Mouse (Mus musculus) limb, embryonic 13.5 days (tissue): ENCODE results near the gene Grm5. TPM values are rescaled to one million over a fixed set of nuclear protein-coding genes. Genes with fewer than 3 reads are reported as not detected.

Experiments used
- ATAC-seq: fragments of 200-750 bp; cut with Nextera tagmentation; 2 replicates; pipeline ENCODE4 v1.8.0; 2017; ENCODE audit warnings: low read depth, moderate number of reproducible peaks, moderate TSS enrichment; ENCODE audit not compliant: low FRiP score
- H3K27ac ChIP-seq: fragments of 300-500 bp; sonication (generic); 2 replicates; pipeline ENCODE4 v1.5.1; 2015; ENCODE audit warnings: inconsistent platforms, mild to moderate bottlenecking, moderate library complexity
- H3K27me3 ChIP-seq: fragments of 300-500 bp; sonication (generic); 2 replicates; pipeline ENCODE4 v1.6.1; 2015; ENCODE audit warnings: mild to moderate bottlenecking, inconsistent platforms
- H3K36me3 ChIP-seq: fragments of 300-500 bp; sonication (generic); 2 replicates; pipeline ENCODE4 v1.6.1; 2015; ENCODE audit warnings: inconsistent platforms, mild to moderate bottlenecking, moderate library complexity
- H3K4me1 ChIP-seq: fragments of 300-500 bp; sonication (generic); 2 replicates; pipeline ENCODE4 v1.6.1; 2015; ENCODE audit warnings: inconsistent platforms
- H3K4me2 ChIP-seq: fragments of 300-500 bp; sonication (generic); replicated peaks from 2 replicates; pipeline ENCODE4 v1.6.1; 2015; ENCODE audit warnings: inconsistent platforms, mild to moderate bottlenecking, moderate library complexity
- H3K4me3 ChIP-seq: fragments of 300-500 bp; sonication (generic); 2 replicates; pipeline ENCODE4 v1.5.1; 2015; ENCODE audit warnings: moderate library complexity, mild to moderate bottlenecking, inconsistent platforms
- H3K9ac ChIP-seq: fragments of 300-500 bp; sonication (generic); 2 replicates; pipeline ENCODE4 v1.6.1; 2015; ENCODE audit warnings: mild to moderate bottlenecking, inconsistent platforms
- H3K9me3 ChIP-seq: fragments of 300-500 bp; sonication (generic); 2 replicates; pipeline ENCODE4 v1.6.1; 2016; ENCODE audit warnings: inconsistent platforms
- WGBS: fragments of 180-500 bp; shearing (Covaris S2); methylation state at CpG from one replicate; pipeline ENCODE4 v1.1.7; 2015; 5-methylcytosine and 5-hydroxymethylcytosine counted together
- polyA plus RNA-seq: library from polyadenylated mRNA; unstranded; fragments of >200 nt; fragmentation: Nextera tagmentation; extraction: Ambion mirVana; gene quantifications from 2 replicates; pipeline ENCODE4 v1.2.1, GENCODE M21; 2015

The Grm5 gene
- 0.06 and 0.26 TPM in 2 replicates for polyA plus RNA-seq

GRCm38 (mm10) chr7:87583868-87584267 is at the start of gene Grm5:
Grm5 (plus strand) TSS chr7:87584168.
- peaks cover 5% of the 10 kb centered on the region for H3K4me1 ChIP-seq
- 17% methylated on average over 2 of the region's 2 CpGs for WGBS
- peak within 1 kb of the TSS; percentile 51 for H3K4me2 ChIP-seq
- H3K9me3 ChIP-seq: no peaks in the 10 kb centered on the region
- no peaks in the 10 kb centered on the region for H3K36me3 ChIP-seq
- H3K27me3 ChIP-seq: peaks cover 34% of the 10 kb centered on the region
- no peak within 1 kb of the TSS for H3K27ac ChIP-seq
- H3K9ac ChIP-seq: no peak within 1 kb of the TSS
- ATAC-seq: no peak; the same call in 1 of the 2 replicates
- peak within 1 kb of the TSS; percentile 15; the same call in 1 of the 2 replicates for H3K4me3 ChIP-seq

GRCm38 (mm10) chr7:87539031-87539430 is 44.9 kb upstream of the Grm5 start:
- H3K4me1 ChIP-seq: no peaks in the 10 kb centered on the region
- no peak overlapping the region for H3K4me3 ChIP-seq
- no peaks in the 10 kb centered on the region for H3K9me3 ChIP-seq
- H3K27me3 ChIP-seq: no peaks in the 10 kb centered on the region
- no peak for ATAC-seq
- H3K27ac ChIP-seq: no peak overlapping the region
- no peaks in the 10 kb centered on the region for H3K36me3 ChIP-seq
- no peak overlapping the region for H3K4me2 ChIP-seq
- no peak overlapping the region for H3K9ac ChIP-seq

- Histone ChIP-seq H3K4me1 (no peaks in the 10 kb centered on the region), H3K4me2 (no peak overlapping the region), H3K36me3 (no peaks in the 10 kb centered on the region), H3K9ac (no peak overlapping the region), H3K27ac (no peak overlapping the region), H3K27me3 (no peaks in the 10 kb centered on the region), H3K4me3 (no peak overlapping the region), H3K9me3 (no peaks in the 10 kb centered on the region)
- no peak for ATAC-seq
- 64% methylated on average over 1 of the region's 1 CpGs for WGBS
Measured at GRCm38 (mm10) chr7:87565300-87565699, 18.7 kb upstream of the Grm5 start.

- Histone ChIP-seq H3K36me3 (no peaks in the 10 kb centered on the region), H3K4me1 (no peaks in the 10 kb centered on the region), H3K9me3 (no peaks in the 10 kb centered on the region), H3K27me3 (no peaks in the 10 kb centered on the region), H3K9ac (no peak overlapping the region), H3K4me2 (no peak overlapping the region), H3K4me3 (no peak overlapping the region), H3K27ac (no peak overlapping the region)
- no peak for ATAC-seq
Measured at GRCm38 (mm10) chr7:87566476-87566875, 17.5 kb upstream of the Grm5 start.

GRCm38 (mm10) chr7:87584281-87584701 is 323 bp downstream of the Grm5 start:
- WGBS: under 1% methylated on average over 28 of the region's 28 CpGs
- ATAC-seq: peak; percentile 48; the same call in 1 of the 2 replicates

GRCm38 (mm10) chr7:87586271-87586937 is 2.4 kb downstream of the Grm5 start:
- no peak for ATAC-seq
- Histone ChIP-seq H3K36me3 (no peaks in the 10 kb centered on the region), H3K4me3 (no peak overlapping the region), H3K27ac (no peak overlapping the region), H3K4me1 (peaks cover 5% of the 10 kb centered on the region), H3K9me3 (no peaks in the 10 kb centered on the region), H3K4me2 (no peak overlapping the region), H3K27me3 (peaks cover 34% of the 10 kb centered on the region), H3K9ac (no peak overlapping the region)
- WGBS: 26% methylated on average over 10 of the region's 10 CpGs

More at GRCm38 (mm10) chr7:87584281-87584701, 323 bp downstream of the Grm5 start:
- Histone ChIP-seq H3K9ac (no peak overlapping the region), H3K27ac (no peak overlapping the region), H3K36me3 (no peaks in the 10 kb centered on the region), H3K4me3 (peak overlapping the region; percentile 15; the same call in 1 of the 2 replicates), H3K4me2 (peak overlapping the region; percentile 51), H3K27me3 (peaks cover 34% of the 10 kb centered on the region), H3K9me3 (no peaks in the 10 kb centered on the region), H3K4me1 (peaks cover 5% of the 10 kb centered on the region)

GRCm38 (mm10) chr7:87587976-87588375 is 4.0 kb downstream of the Grm5 start:
- Histone ChIP-seq H3K27ac (no peak overlapping the region), H3K4me2 (no peak overlapping the region), H3K9ac (no peak overlapping the region), H3K27me3 (peaks cover 34% of the 10 kb centered on the region), H3K36me3 (no peaks in the 10 kb centered on the region), H3K9me3 (no peaks in the 10 kb centered on the region), H3K4me1 (peaks cover 5% of the 10 kb centered on the region), H3K4me3 (no peak overlapping the region)
- no peak for ATAC-seq
- 24% methylated on average over 1 of the region's 1 CpGs for WGBS

- no peak for ATAC-seq
- Histone ChIP-seq H3K4me3 (no peak overlapping the region), H3K27me3 (no peaks in the 10 kb centered on the region), H3K9ac (no peak overlapping the region), H3K4me2 (no peak overlapping the region), H3K9me3 (no peaks in the 10 kb centered on the region), H3K27ac (no peak overlapping the region), H3K36me3 (no peaks in the 10 kb centered on the region), H3K4me1 (no peaks in the 10 kb centered on the region)
- 61% methylated on average over 2 of the region's 2 CpGs for WGBS
Measured at GRCm38 (mm10) chr7:87626251-87626650, 42.3 kb downstream of the Grm5 start.

- no peak overlapping the region for H3K4me2 ChIP-seq
- 17% methylated on average over 1 of the region's 1 CpGs for WGBS
- H3K27me3 ChIP-seq: no peaks in the 10 kb centered on the region
- ATAC-seq: no peak
- H3K4me3 ChIP-seq: no peak overlapping the region
- H3K9ac ChIP-seq: no peak overlapping the region
- no peaks in the 10 kb centered on the region for H3K9me3 ChIP-seq
- no peak overlapping the region for H3K27ac ChIP-seq
- no peaks in the 10 kb centered on the region for H3K36me3 ChIP-seq
- no peaks in the 10 kb centered on the region for H3K4me1 ChIP-seq
Measured at GRCm38 (mm10) chr7:87635530-87635929, 51.6 kb downstream of the Grm5 start.

- H3K27me3 ChIP-seq: no peaks in the 10 kb centered on the region
- no peak overlapping the region for H3K9ac ChIP-seq
- no peaks in the 10 kb centered on the region for H3K36me3 ChIP-seq
- H3K4me3 ChIP-seq: no peak overlapping the region
- WGBS: 88% methylated on average over 3 of the region's 3 CpGs
- H3K4me1 ChIP-seq: no peaks in the 10 kb centered on the region
- H3K27ac ChIP-seq: no peak overlapping the region
- H3K4me2 ChIP-seq: no peak overlapping the region
- H3K9me3 ChIP-seq: no peaks in the 10 kb centered on the region
- no peak for ATAC-seq
Measured at GRCm38 (mm10) chr7:87650610-87651009, 66.6 kb downstream of the Grm5 start.

- H3K9ac ChIP-seq: no peak overlapping the region
- H3K4me1 ChIP-seq: no peaks in the 10 kb centered on the region
- H3K4me3 ChIP-seq: no peak overlapping the region
- no peaks in the 10 kb centered on the region for H3K9me3 ChIP-seq
- no peaks in the 10 kb centered on the region for H3K36me3 ChIP-seq
- H3K27me3 ChIP-seq: no peaks in the 10 kb centered on the region
- no peak overlapping the region for H3K27ac ChIP-seq
- no peak for ATAC-seq
- 55% methylated on average over 3 of the region's 3 CpGs for WGBS
- H3K4me2 ChIP-seq: no peak overlapping the region
Measured at GRCm38 (mm10) chr7:87661794-87662193, 77.8 kb downstream of the Grm5 start.

GRCm38 (mm10) chr7:87664041-87664440 is 80.1 kb downstream of the Grm5 start:
- no peaks in the 10 kb centered on the region for H3K4me1 ChIP-seq
- H3K27ac ChIP-seq: no peak overlapping the region
- H3K36me3 ChIP-seq: no peaks in the 10 kb centered on the region
- no peak overlapping the region for H3K4me3 ChIP-seq
- no peaks in the 10 kb centered on the region for H3K27me3 ChIP-seq
- no peak overlapping the region for H3K9ac ChIP-seq
- 79% methylated on average over 2 of the region's 2 CpGs for WGBS
- no peak overlapping the region for H3K4me2 ChIP-seq
- no peak for ATAC-seq
- no peaks in the 10 kb centered on the region for H3K9me3 ChIP-seq

- Histone ChIP-seq H3K4me1 (no peaks in the 10 kb centered on the region), H3K36me3 (no peaks in the 10 kb centered on the region), H3K9ac (no peak overlapping the region), H3K9me3 (no peaks in the 10 kb centered on the region), H3K27ac (no peak overlapping the region), H3K27me3 (no peaks in the 10 kb centered on the region), H3K4me3 (no peak overlapping the region), H3K4me2 (no peak overlapping the region)
- no peak for ATAC-seq
- 74% methylated on average over 1 of the region's 1 CpGs for WGBS
Measured at GRCm38 (mm10) chr7:87716393-87716792, 132.4 kb downstream of the Grm5 start.
